Mouse (Mus musculus) brain, embryonic 14.5 days (tissue): ENCODE results near the gene Kalrn.

Experiments
- CTCF ChIP-seq: fragments of 200-500 bp; IDR thresholded peaks from 2 replicates; pipeline ENCODE4 v1.5.1; 2012; ENCODE audit warnings: inconsistent platforms, mild to moderate bottlenecking, moderate library complexity, borderline replicate concordance; ENCODE audit not compliant: insufficient read depth, insufficient read length; ENCODE audit errors: extremely low read depth
- POLR2A ChIP-seq: fragments of 200-500 bp; IDR thresholded peaks from 2 replicates; pipeline ENCODE4 v1.6.1; 2012; ENCODE audit warnings: mild to moderate bottlenecking, inconsistent platforms, borderline replicate concordance; ENCODE audit not compliant: poor library complexity, insufficient read depth, insufficient read length, severe bottlenecking; ENCODE audit errors: extremely low read depth

DNA sequence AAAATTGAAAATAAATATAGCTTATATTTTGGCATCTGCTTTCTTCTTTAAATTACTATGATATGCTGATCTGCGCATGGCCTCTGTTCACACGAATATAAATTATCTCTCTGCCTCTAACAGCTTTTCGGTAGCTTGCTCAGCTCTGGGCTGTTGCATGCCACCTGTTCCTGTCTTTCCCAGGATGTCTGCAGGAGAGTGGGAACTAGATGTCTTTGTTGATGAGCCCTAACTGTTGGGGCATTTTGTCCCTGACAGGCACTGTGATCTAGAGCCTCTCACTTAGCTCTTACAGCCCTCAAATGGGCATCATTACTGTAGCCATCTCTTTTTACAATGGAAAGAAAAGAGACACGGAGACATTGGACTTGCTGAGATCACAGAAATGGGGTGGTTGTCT is 61.0 kb downstream of the Kalrn start:
- no peak for TF ChIP-seq CTCF
- TF ChIP-seq POLR2A = no peak
